Mouse (Mus musculus): Measurements from ENCODE around the gene Mdm2.

- TF ChIP-seq TAL1 (IDR thresholded peaks at IDR 0.05; ENCODE audit: low read length), result no peak
- no peak for TF ChIP-seq GATA1 (IDR thresholded peaks at IDR 0.05; ENCODE audit: low read length)
Measured at GRCm38 (mm10) chr10:117670092-117670491, 40.5 kb downstream of the Mdm2 start.

Measured in erythroblast, embryonic 14.5 days (primary cell).